Mouse (Mus musculus) limb, embryonic 15.5 days (tissue): ENCODE measurements around the gene Adk. TPM values are rescaled to one million over a fixed set of nuclear protein-coding genes. Genes with fewer than 3 reads are reported as not detected.

ENCODE experiments used
- ATAC-seq: fragments of 200-750 bp; cut with Nextera tagmentation; 2 replicates; pipeline ENCODE4 v1.8.0; 2017; ENCODE audit warnings: low read depth, moderate TSS enrichment; ENCODE audit not compliant: insufficient number of reproducible peaks, low FRiP score, low TSS enrichment
- H3K27ac ChIP-seq: fragments of 300-500 bp; sonication (generic); 2 replicates; pipeline ENCODE4 v1.5.1; 2015; ENCODE audit warnings: moderate library complexity, mild to moderate bottlenecking, inconsistent platforms
- H3K27me3 ChIP-seq: fragments of 300-500 bp; sonication (generic); 2 replicates; pipeline ENCODE4 v1.6.1; 2015; ENCODE audit warnings: inconsistent platforms
- H3K36me3 ChIP-seq: fragments of 300-500 bp; sonication (generic); 2 replicates; pipeline ENCODE4 v1.6.1; 2015; ENCODE audit warnings: inconsistent platforms
- H3K4me1 ChIP-seq: fragments of 300-500 bp; sonication (generic); 2 replicates; pipeline ENCODE4 v1.6.1; 2015; ENCODE audit warnings: inconsistent platforms
- H3K4me2 ChIP-seq: fragments of 300-500 bp; sonication (generic); 2 replicates; pipeline ENCODE4 v1.6.1; 2015; ENCODE audit warnings: mild to moderate bottlenecking, inconsistent platforms
- H3K4me3 ChIP-seq: fragments of 300-500 bp; sonication (generic); 2 replicates; pipeline ENCODE4 v1.5.1; 2015; ENCODE audit warnings: mild to moderate bottlenecking, inconsistent platforms
- H3K9ac ChIP-seq: fragments of 300-500 bp; sonication (generic); 2 replicates; pipeline ENCODE4 v1.6.1; 2015; ENCODE audit warnings: inconsistent platforms
- H3K9me3 ChIP-seq: fragments of 300-500 bp; sonication (generic); 2 replicates; pipeline ENCODE4 v1.6.1; 2016; ENCODE audit warnings: inconsistent platforms
- WGBS: fragments of 180-500 bp; shearing (Covaris S2); methylation state at CpG from one replicate; pipeline ENCODE4 v1.1.7; 2015; 5-methylcytosine and 5-hydroxymethylcytosine counted together
- polyA plus RNA-seq: library from polyadenylated mRNA; unstranded; fragments of >200 nt; fragmentation: Nextera tagmentation; extraction: Ambion mirVana; gene quantifications from 2 replicates; pipeline ENCODE4 v1.2.1, GENCODE M21; 2015

Gene Adk
- polyA plus RNA-seq, 1 experiment from 2014 or later, result 148 TPM

GRCm38 (mm10) chr14:21284116-21284515 lies 231.7 kb downstream of the Adk start:
- no peak overlapping the region for H3K27ac ChIP-seq
- no peak overlapping the region for H3K9ac ChIP-seq
- no peak overlapping the region for H3K4me2 ChIP-seq
- no peaks in the 10 kb centered on the region for H3K36me3 ChIP-seq
- WGBS, result 20% methylated on average over 7 of the region's 7 CpGs
- no peaks in the 10 kb centered on the region for H3K9me3 ChIP-seq
- no peak for ATAC-seq
- no peaks in the 10 kb centered on the region; the same call in 1 of the 2 replicates for H3K27me3 ChIP-seq
- H3K4me3 ChIP-seq, result no peak overlapping the region
- H3K4me1 ChIP-seq, result peaks cover 23% of the 10 kb centered on the region

- peaks cover 23% of the 10 kb centered on the region for H3K4me1 ChIP-seq
- no peak overlapping the region for H3K4me3 ChIP-seq
- 34% methylated on average over 5 of the region's 5 CpGs for WGBS
- no peaks in the 10 kb centered on the region for H3K36me3 ChIP-seq
- H3K27ac ChIP-seq, result no peak overlapping the region
- H3K9me3 ChIP-seq, result no peaks in the 10 kb centered on the region
- no peaks in the 10 kb centered on the region; the same call in 1 of the 2 replicates for H3K27me3 ChIP-seq
- H3K4me2 ChIP-seq, result no peak overlapping the region
- ATAC-seq, result no peak
- H3K9ac ChIP-seq, result no peak overlapping the region
Observed at GRCm38 (mm10) chr14:21284847-21285246, 232.5 kb downstream of the Adk start.

- H3K4me2 ChIP-seq, result no peak overlapping the region
- H3K27me3 ChIP-seq, result no peaks in the 10 kb centered on the region; the same call in 1 of the 2 replicates
- peaks cover 23% of the 10 kb centered on the region for H3K4me1 ChIP-seq
- no peak for ATAC-seq
- no peak overlapping the region for H3K27ac ChIP-seq
- no peaks in the 10 kb centered on the region for H3K9me3 ChIP-seq
- no peak overlapping the region for H3K9ac ChIP-seq
- H3K4me3 ChIP-seq, result no peak overlapping the region
- H3K36me3 ChIP-seq, result no peaks in the 10 kb centered on the region
- WGBS, result 60% methylated on average over 7 of the region's 7 CpGs
Observed at GRCm38 (mm10) chr14:21286274-21286673, 233.9 kb downstream of the Adk start.

- H3K4me1 ChIP-seq, result peaks cover 23% of the 10 kb centered on the region
- H3K27me3 ChIP-seq, result no peaks in the 10 kb centered on the region
- ATAC-seq, result peak; percentile 84; the same call in 1 of the 2 replicates
- no peaks in the 10 kb centered on the region for H3K36me3 ChIP-seq
- H3K4me3 ChIP-seq, result no peak overlapping the region
- H3K27ac ChIP-seq, result peak overlapping the region; percentile 77
- no peaks in the 10 kb centered on the region for H3K9me3 ChIP-seq
- WGBS, result 14% methylated on average over 9 of the region's 9 CpGs
- no peak overlapping the region for H3K9ac ChIP-seq
- H3K4me2 ChIP-seq, result peak overlapping the region; percentile 17; the same call in 1 of the 2 replicates
Observed at GRCm38 (mm10) chr14:21287726-21288442, 235.5 kb downstream of the Adk start.

GRCm38 (mm10) chr14:21299743-21300142 lies 247.4 kb downstream of the Adk start:
- WGBS, result 73% methylated on average over 4 of the region's 4 CpGs
- no peak overlapping the region for H3K9ac ChIP-seq
- no peaks in the 10 kb centered on the region for H3K27me3 ChIP-seq
- no peaks in the 10 kb centered on the region for H3K36me3 ChIP-seq
- H3K4me3 ChIP-seq, result no peak overlapping the region
- no peak overlapping the region for H3K4me2 ChIP-seq
- no peaks in the 10 kb centered on the region for H3K9me3 ChIP-seq
- ATAC-seq, result no peak
- no peak overlapping the region for H3K27ac ChIP-seq
- peaks cover 6% of the 10 kb centered on the region for H3K4me1 ChIP-seq

- no peaks in the 10 kb centered on the region for H3K36me3 ChIP-seq
- H3K9me3 ChIP-seq, result no peaks in the 10 kb centered on the region
- H3K27me3 ChIP-seq, result no peaks in the 10 kb centered on the region
- 73% methylated on average over 1 of the region's 1 CpGs for WGBS
- H3K9ac ChIP-seq, result no peak overlapping the region
- no peak overlapping the region for H3K27ac ChIP-seq
- no peak overlapping the region for H3K4me3 ChIP-seq
- ATAC-seq, result no peak
- peaks cover 13% of the 10 kb centered on the region for H3K4me1 ChIP-seq
- H3K4me2 ChIP-seq, result no peak overlapping the region
Observed at GRCm38 (mm10) chr14:21304815-21305214, 252.4 kb downstream of the Adk start.

- H3K4me2 ChIP-seq, result no peak overlapping the region
- H3K36me3 ChIP-seq, result no peaks in the 10 kb centered on the region
- H3K9me3 ChIP-seq, result no peaks in the 10 kb centered on the region
- H3K27me3 ChIP-seq, result no peaks in the 10 kb centered on the region
- H3K9ac ChIP-seq, result no peak overlapping the region
- no peak overlapping the region for H3K4me3 ChIP-seq
- H3K4me1 ChIP-seq, result peaks cover 9% of the 10 kb centered on the region
- no peak for ATAC-seq
- H3K27ac ChIP-seq, result peak overlapping the region; percentile 17; the same call in 1 of the 2 replicates
- WGBS, result 20% methylated on average over 4 of the region's 4 CpGs
Observed at GRCm38 (mm10) chr14:21308349-21308936, 256.1 kb downstream of the Adk start.

- WGBS, result 86% methylated on average over 5 of the region's 5 CpGs
- no peak for ATAC-seq
- H3K4me2 ChIP-seq, result no peak overlapping the region
- H3K27ac ChIP-seq, result no peak overlapping the region
- H3K9ac ChIP-seq, result no peak overlapping the region
- no peak overlapping the region for H3K4me3 ChIP-seq
- no peaks in the 10 kb centered on the region for H3K36me3 ChIP-seq
- peaks cover 7% of the 10 kb centered on the region; the same call in 1 of the 2 replicates for H3K4me1 ChIP-seq
- no peaks in the 10 kb centered on the region for H3K27me3 ChIP-seq
- no peaks in the 10 kb centered on the region for H3K9me3 ChIP-seq
Observed at GRCm38 (mm10) chr14:21310530-21310929, 258.2 kb downstream of the Adk start.

- H3K9ac ChIP-seq, result no peak overlapping the region
- H3K9me3 ChIP-seq, result no peaks in the 10 kb centered on the region
- no peaks in the 10 kb centered on the region for H3K36me3 ChIP-seq
- H3K27ac ChIP-seq, result peak overlapping the region; percentile 71
- WGBS, result 26% methylated on average over 11 of the region's 11 CpGs
- peak; percentile 71; the same call in 1 of the 2 replicates for ATAC-seq
- H3K4me2 ChIP-seq, result 0 out of 2 replicates have a peak overlapping the region, but pooled peaks have one; percentile 14
- no peak overlapping the region for H3K4me3 ChIP-seq
- H3K4me1 ChIP-seq, result peaks cover 5% of the 10 kb centered on the region; the same call in 1 of the 2 replicates
- no peaks in the 10 kb centered on the region for H3K27me3 ChIP-seq
Observed at GRCm38 (mm10) chr14:21313561-21314342, 261.4 kb downstream of the Adk start.

GRCm38 (mm10) chr14:21314466-21314865 lies 262.1 kb downstream of the Adk start:
- peak overlapping the region; percentile 71 for H3K27ac ChIP-seq
- 0 out of 2 replicates have a peak overlapping the region, but pooled peaks have one; percentile 14 for H3K4me2 ChIP-seq
- no peak overlapping the region for H3K4me3 ChIP-seq
- H3K4me1 ChIP-seq, result peaks cover 5% of the 10 kb centered on the region; the same call in 1 of the 2 replicates
- H3K36me3 ChIP-seq, result no peaks in the 10 kb centered on the region
- H3K9me3 ChIP-seq, result no peaks in the 10 kb centered on the region
- ATAC-seq, result no peak
- no peaks in the 10 kb centered on the region for H3K27me3 ChIP-seq
- H3K9ac ChIP-seq, result no peak overlapping the region
- WGBS, result 31% methylated on average over 3 of the region's 3 CpGs

GRCm38 (mm10) chr14:21334826-21335225 lies 282.5 kb downstream of the Adk start:
- H3K4me3 ChIP-seq, result no peak overlapping the region
- no peaks in the 10 kb centered on the region for H3K9me3 ChIP-seq
- no peak overlapping the region for H3K4me2 ChIP-seq
- WGBS, result 81% methylated on average over 1 of the region's 1 CpGs
- H3K4me1 ChIP-seq, result no peaks in the 10 kb centered on the region
- no peak for ATAC-seq
- no peak overlapping the region for H3K9ac ChIP-seq
- no peaks in the 10 kb centered on the region for H3K36me3 ChIP-seq
- H3K27me3 ChIP-seq, result no peaks in the 10 kb centered on the region
- H3K27ac ChIP-seq, result no peak overlapping the region
